Mouse (Mus musculus) embryonic fibroblast, embryonic 13.5 days (primary cell): ENCODE measurements at regions not wholly inside any gene's neighbourhood (a gene's known extent, or its start where the extent isn't known, plus 50 kb on each side); places are given as distances from the start of the nearest gene placed in this dataset.

Source experiments
- H3K27ac ChIP-seq: 2 replicates; pipeline ENCODE4 v1.5.1; 2012; ENCODE audit warnings: low read length, control low read depth, inconsistent platforms; ENCODE audit not compliant: insufficient read depth
- H3K4me1 ChIP-seq: 2 replicates; pipeline ENCODE4 v1.6.1; 2011; ENCODE audit warnings: low read length; ENCODE audit not compliant: control insufficient read depth, insufficient read depth
- H3K4me3 ChIP-seq: 2 replicates; pipeline ENCODE4 v1.5.1; 2011; ENCODE audit warnings: mild to moderate bottlenecking, control low read depth, low read length; ENCODE audit not compliant: insufficient read depth
- CTCF ChIP-seq: IDR thresholded peaks from 2 replicates; pipeline ENCODE4 v1.5.1; 2011; ENCODE audit warnings: mild to moderate bottlenecking, control low read depth, low read length, moderate library complexity, borderline replicate concordance; ENCODE audit not compliant: insufficient read depth
- POLR2A ChIP-seq: IDR thresholded peaks from 2 replicates; pipeline ENCODE4 v1.6.1; 2011; ENCODE audit warnings: low read depth, mild to moderate bottlenecking, control low read depth, low read length, moderate library complexity

- no peaks in the 10 kb centered on the region for H3K4me1 ChIP-seq
- TF ChIP-seq POLR2A (no peak), CTCF (no peak)
- H3K4me3 ChIP-seq = no peak overlapping the region
- H3K27ac ChIP-seq = no peak overlapping the region
Observed at GRCm38 (mm10) chr8:92252597-92253375, 104.6 kb upstream of the Irx5 start.

GRCm38 (mm10) chr8:92246301-92246700 lies 111.1 kb upstream of the Irx5 start:
- H3K4me3 ChIP-seq = no peak overlapping the region
- TF ChIP-seq POLR2A (no peak), CTCF (no peak)
- H3K27ac ChIP-seq = no peak overlapping the region
- H3K4me1 ChIP-seq = no peaks in the 10 kb centered on the region

- H3K27ac ChIP-seq = no peak overlapping the region
- H3K4me1 ChIP-seq = no peaks in the 10 kb centered on the region
- H3K4me3 ChIP-seq = no peak overlapping the region
- no peak for TF ChIP-seq CTCF
- no peak for TF ChIP-seq POLR2A
Observed at GRCm38 (mm10) chr8:92240686-92241275, 116.6 kb upstream of the Irx5 start.

- Histone ChIP-seq H3K4me3 (no peak overlapping the region), H3K4me1 (no peaks in the 10 kb centered on the region), H3K27ac (no peak overlapping the region)
- TF ChIP-seq CTCF = no peak
- TF ChIP-seq POLR2A = no peak
Observed at GRCm38 (mm10) chr8:92231326-92232225, 125.8 kb upstream of the Irx5 start.

GRCm38 (mm10) chr8:92229526-92229925 lies 127.9 kb upstream of the Irx5 start:
- Histone ChIP-seq H3K4me3 (no peak overlapping the region), H3K27ac (no peak overlapping the region), H3K4me1 (no peaks in the 10 kb centered on the region)
- TF ChIP-seq CTCF (no peak), POLR2A (no peak)

GRCm38 (mm10) chr8:92224929-92225328 lies 132.5 kb upstream of the Irx5 start:
- no peak for TF ChIP-seq POLR2A
- TF ChIP-seq CTCF = no peak
- Histone ChIP-seq H3K27ac (no peak overlapping the region), H3K4me1 (no peaks in the 10 kb centered on the region), H3K4me3 (no peak overlapping the region)

- H3K4me1 ChIP-seq = no peaks in the 10 kb centered on the region
- H3K4me3 ChIP-seq = no peak overlapping the region
- H3K27ac ChIP-seq = no peak overlapping the region
- TF ChIP-seq CTCF (no peak), POLR2A (no peak)
Observed at GRCm38 (mm10) chr8:92222992-92223391, 134.4 kb upstream of the Irx5 start.

GRCm38 (mm10) chr8:92219181-92219890 lies 138.1 kb upstream of the Irx5 start:
- Histone ChIP-seq H3K27ac (no peak overlapping the region), H3K4me3 (no peak overlapping the region), H3K4me1 (no peaks in the 10 kb centered on the region)
- TF ChIP-seq CTCF (no peak), POLR2A (no peak)

GRCm38 (mm10) chr8:92217521-92217920 lies 139.9 kb upstream of the Irx5 start:
- no peak overlapping the region for H3K27ac ChIP-seq
- H3K4me3 ChIP-seq = no peak overlapping the region
- TF ChIP-seq CTCF = no peak
- no peak for TF ChIP-seq POLR2A
- H3K4me1 ChIP-seq = no peaks in the 10 kb centered on the region

GRCm38 (mm10) chr8:92216176-92216575 lies 141.2 kb upstream of the Irx5 start:
- TF ChIP-seq POLR2A (no peak), CTCF (no peak)
- Histone ChIP-seq H3K27ac (no peak overlapping the region), H3K4me1 (no peaks in the 10 kb centered on the region), H3K4me3 (no peak overlapping the region)
